Mouse (Mus musculus) MEL (cell line): Measurements from ENCODE around the gene Zfp747. TPM values are rescaled to one million over a fixed set of nuclear protein-coding genes. Genes with fewer than 3 reads are reported as not detected.

Experiments
- DNase-seq: peaks from one replicate; pipeline ENCODE4 v3.0.0; 2011; ENCODE audit warnings: low read depth, low spot score
- H3K27ac ChIP-seq: 2 replicates; pipeline ENCODE4 v1.5.1; 2012; ENCODE audit warnings: low read depth, mild to moderate bottlenecking, control low read depth, low read length, moderate library complexity; ENCODE audit not compliant: control insufficient read depth
- H3K27me3 ChIP-seq, 2 experiments: fragments of 150-350 bp in 1 of 2; sonication (generic) in 1 of 2; 2 replicates each; pipeline ENCODE4 v1.6.1; 2012; ENCODE audit warnings: low read length in 2 of 2, mild to moderate bottlenecking in 2 of 2, improper control_type of control experiment in 1 of 2, moderate library complexity in 1 of 2; ENCODE audit not compliant: insufficient read depth in 2 of 2, control insufficient read depth in 1 of 2
- H3K36me3 ChIP-seq, 2 experiments: 2 replicates each; pipeline ENCODE4 v1.6.1; 2012 to 2014; ENCODE audit warnings: low read length in 2 of 2, improper control_type of control experiment in 1 of 2, inconsistent platforms in 1 of 2, mild to moderate bottlenecking in 1 of 2; ENCODE audit not compliant: insufficient read depth in 2 of 2, control insufficient read depth in 1 of 2
- H3K4me1 ChIP-seq, 2 experiments: fragments of 150-350 bp in 1 of 2; sonication (generic) in 1 of 2; 2 replicates each; pipeline ENCODE4 v1.6.1; 2012; ENCODE audit warnings: low read length in 2 of 2, improper control_type of control experiment in 1 of 2, mild to moderate bottlenecking in 1 of 2; ENCODE audit not compliant: insufficient read depth in 2 of 2, control insufficient read depth in 1 of 2
- H3K4me3 ChIP-seq, 2 experiments: fragments of 150-350 bp in 1 of 2; sonication (generic) in 1 of 2; 2 replicates each; pipeline ENCODE4 v1.5.1; 2012; ENCODE audit warnings: low read depth in 2 of 2, low read length in 2 of 2, mild to moderate bottlenecking in 2 of 2, moderate library complexity in 2 of 2, control low read depth in 1 of 2, improper control_type of control experiment in 1 of 2; ENCODE audit not compliant: control insufficient read depth in 1 of 2, insufficient read depth in 1 of 2
- H3K79me2 ChIP-seq: 2 replicates; pipeline ENCODE4 v1.6.1; 2012; ENCODE audit warnings: mild to moderate bottlenecking, low read length, moderate library complexity; ENCODE audit not compliant: control insufficient read depth, poor library complexity, insufficient read depth
- H3K9ac ChIP-seq: 2 replicates; pipeline ENCODE4 v1.6.1; 2012; ENCODE audit warnings: low read depth, mild to moderate bottlenecking, control low read depth, low read length, moderate library complexity; ENCODE audit not compliant: control insufficient read depth, poor library complexity, severe bottlenecking
- H3K9me3 ChIP-seq: fragments of 150-350 bp; sonication (generic); replicated peaks from 2 replicates; pipeline ENCODE4 v1.6.1; 2012; ENCODE audit warnings: mild to moderate bottlenecking, low read length, improper control_type of control experiment, moderate library complexity; ENCODE audit not compliant: insufficient read depth
- ETS1 ChIP-seq: IDR thresholded peaks from 2 replicates; pipeline ENCODE4 v1.6.1; 2012; ENCODE audit warnings: low read depth, mild to moderate bottlenecking, inconsistent platforms, low read length, improper control_type of control experiment, moderate library complexity
- GABPA ChIP-seq: IDR thresholded peaks from 2 replicates; pipeline ENCODE4 v1.6.1; 2012; ENCODE audit warnings: low read depth, mild to moderate bottlenecking, inconsistent platforms, low read length, improper control_type of control experiment, moderate library complexity
- MYB ChIP-seq: IDR thresholded peaks from 2 replicates; pipeline ENCODE4 v1.6.1; 2011; ENCODE audit warnings: mild to moderate bottlenecking, low read depth, low read length, improper control_type of control experiment
- NELFE ChIP-seq: IDR thresholded peaks from 2 replicates; pipeline ENCODE4 v1.6.1; 2011; ENCODE audit warnings: low read depth, low read length, improper control_type of control experiment
- NRF1 ChIP-seq: IDR thresholded peaks from 2 replicates; pipeline ENCODE4 v1.6.1; 2014; ENCODE audit warnings: low read depth, mild to moderate bottlenecking, inconsistent platforms, low read length, improper control_type of control experiment, moderate library complexity; ENCODE audit not compliant: poor library complexity, insufficient read depth, severe bottlenecking
- POLR2AphosphoS2 ChIP-seq: IDR thresholded peaks from 2 replicates; pipeline ENCODE4 v1.6.1; 2011; ENCODE audit warnings: low read length, improper control_type of control experiment
- SIN3A ChIP-seq: IDR thresholded peaks from 2 replicates; pipeline ENCODE4 v1.6.1; 2012; ENCODE audit warnings: low read length, improper control_type of control experiment, inconsistent platforms
- TAL1 ChIP-seq: IDR thresholded peaks from 2 replicates; pipeline ENCODE4 v1.6.1; 2012; ENCODE audit warnings: mild to moderate bottlenecking, inconsistent platforms, low read length, moderate library complexity, mixed read lengths
- TBP ChIP-seq: IDR thresholded peaks from 2 replicates; pipeline ENCODE4 v1.8.0; 2011; ENCODE audit warnings: low read depth, low read length, improper control_type of control experiment
- UBTF ChIP-seq: IDR thresholded peaks from 2 replicates; pipeline ENCODE4 v1.6.1; 2012; ENCODE audit warnings: low read depth, mild to moderate bottlenecking, inconsistent platforms, low read length, improper control_type of control experiment, moderate library complexity, borderline replicate concordance; ENCODE audit not compliant: insufficient read depth
- ZMIZ1 ChIP-seq: IDR thresholded peaks from 2 replicates; pipeline ENCODE4 v1.6.1; 2012; ENCODE audit warnings: low read depth, mild to moderate bottlenecking, inconsistent platforms, low read length, improper control_type of control experiment, moderate library complexity
- polyA plus RNA-seq, 2 experiments: library from polyadenylated mRNA; stranded (reverse) in 1 of 2; unstranded in 1 of 2; fragments of >175 nt in 1 of 2; fragments of >200 nt in 1 of 2; gene quantifications; 2 replicates each; pipeline versions ENCODE4 v1.2.1 to v1.2.4; 2012; ENCODE audit warnings: low replicate concordance in 2 of 2, low read depth in 1 of 2; ENCODE audit not compliant: insufficient read length in 2 of 2, insufficient read depth in 1 of 2, missing spikeins in 1 of 2
- total RNA-seq: library from RNA; depleted of rRNA; stranded (reverse); fragments of 300-350 nt; gene quantifications from 2 replicates; pipeline ENCODE4 v1.2.3, GENCODE M21; 2012

The Zfp747 gene
- total and polyA plus RNA-seq, 3 experiments: 6.2 to 7.5 TPM; not detected in 1

DNA sequence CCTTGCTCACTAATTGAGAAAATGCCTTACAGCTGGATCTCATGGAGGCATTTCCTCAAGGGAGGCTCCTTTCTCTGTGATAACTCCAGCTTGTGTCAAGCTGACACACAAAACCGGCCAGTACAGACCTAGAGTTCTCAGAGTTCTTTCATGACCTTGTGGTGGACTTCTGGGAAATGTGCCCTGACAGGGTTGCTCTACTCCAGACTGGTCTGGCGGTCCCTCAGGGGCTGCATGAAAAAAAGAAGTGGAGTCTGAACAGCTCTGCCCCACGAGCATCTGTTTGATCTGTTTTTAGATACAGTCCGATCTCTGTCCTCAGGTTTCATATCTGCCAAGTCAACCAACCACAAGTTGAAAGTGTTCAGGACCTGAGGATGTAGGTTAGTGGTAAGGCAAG is 38.2 kb downstream of the Zfp747 start:
- TF ChIP-seq ZMIZ1 (no peak), TBP (peak; percentile 74)
- Histone ChIP-seq H3K4me3 (no peak overlapping the region), H3K27me3 (no peaks in the 10 kb centered on the region), H3K4me1 (peaks cover 0 to 3% of the 10 kb centered on the region in 2 experiments; a peak in 2 of 4 replicates), H3K36me3 (no peaks in the 10 kb centered on the region), H3K79me2 (no peaks in the 10 kb centered on the region), H3K27ac (no peak overlapping the region), H3K9me3 (no peaks in the 10 kb centered on the region), H3K9ac (no peak overlapping the region)
- DNase-seq: peak; percentile 12

DNA sequence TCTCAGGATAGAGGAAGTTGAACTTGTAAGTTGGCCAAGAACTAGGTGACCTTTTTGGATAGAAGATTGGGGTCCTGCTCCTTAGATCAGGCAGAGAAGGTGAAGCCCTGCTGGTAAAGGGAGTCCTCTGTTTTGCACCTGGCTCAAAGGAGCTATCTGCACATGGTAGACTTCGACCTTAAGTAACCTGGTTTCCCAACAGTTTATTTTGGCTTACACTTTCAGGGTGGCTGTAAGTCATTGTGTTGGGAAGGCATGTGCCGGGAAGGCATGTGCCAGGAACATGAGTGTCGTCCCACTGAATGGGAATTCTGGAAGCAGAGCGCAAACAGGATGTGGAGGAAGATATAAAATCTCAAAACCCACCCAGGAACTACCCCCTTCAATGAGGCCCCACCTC is 40.2 kb downstream of the Zfp747 start:
- H3K9me3 ChIP-seq: no peaks in the 10 kb centered on the region
- no peak overlapping the region for H3K27ac ChIP-seq
- no peaks in the 10 kb centered on the region for H3K36me3 ChIP-seq
- no peak overlapping the region for H3K4me3 ChIP-seq
- H3K27me3 ChIP-seq: no peaks in the 10 kb centered on the region
- no peaks in the 10 kb centered on the region for H3K79me2 ChIP-seq
- no peak for DNase-seq
- no peaks in the 10 kb centered on the region for H3K4me1 ChIP-seq
- H3K9ac ChIP-seq: no peak overlapping the region
- TF ChIP-seq ETS1 (no peak), GABPA (no peak), SIN3A (no peak), NRF1 (no peak), NELFE (no peak), TAL1 (no peak), MYB (no peak)

DNA sequence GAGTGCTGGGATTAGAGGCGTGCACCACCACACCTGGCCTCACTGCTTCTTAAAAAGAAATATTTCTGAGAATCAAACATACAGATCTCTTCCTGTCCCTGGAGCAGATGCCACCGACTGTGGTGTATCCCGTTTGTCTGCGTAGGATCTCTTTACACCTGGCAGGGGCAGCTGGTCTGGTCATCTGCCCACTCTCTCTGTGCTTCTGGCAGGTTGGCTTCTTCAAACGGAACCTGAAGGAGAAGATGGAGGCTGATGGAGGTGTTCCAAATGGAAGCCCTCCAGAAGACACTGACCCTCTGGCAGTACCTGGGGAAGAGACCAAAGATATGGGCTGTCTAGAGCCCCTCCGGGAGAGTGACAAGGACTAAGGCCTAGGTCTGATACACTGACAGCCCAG is 42.6 kb downstream of the Zfp747 start:
- no peak for DNase-seq
- Histone ChIP-seq H3K27me3 (no peaks in the 10 kb centered on the region), H3K36me3 (no peaks in the 10 kb centered on the region), H3K79me2 (no peaks in the 10 kb centered on the region), H3K4me3 (no peak overlapping the region), H3K27ac (no peak overlapping the region), H3K9ac (no peak overlapping the region), H3K9me3 (no peaks in the 10 kb centered on the region), H3K4me1 (no peaks in the 10 kb centered on the region)
- TF ChIP-seq TAL1 (no peak), TBP (no peak), POLR2AphosphoS2 (no peak), UBTF (no peak)
